In the genomic region with DNA sequence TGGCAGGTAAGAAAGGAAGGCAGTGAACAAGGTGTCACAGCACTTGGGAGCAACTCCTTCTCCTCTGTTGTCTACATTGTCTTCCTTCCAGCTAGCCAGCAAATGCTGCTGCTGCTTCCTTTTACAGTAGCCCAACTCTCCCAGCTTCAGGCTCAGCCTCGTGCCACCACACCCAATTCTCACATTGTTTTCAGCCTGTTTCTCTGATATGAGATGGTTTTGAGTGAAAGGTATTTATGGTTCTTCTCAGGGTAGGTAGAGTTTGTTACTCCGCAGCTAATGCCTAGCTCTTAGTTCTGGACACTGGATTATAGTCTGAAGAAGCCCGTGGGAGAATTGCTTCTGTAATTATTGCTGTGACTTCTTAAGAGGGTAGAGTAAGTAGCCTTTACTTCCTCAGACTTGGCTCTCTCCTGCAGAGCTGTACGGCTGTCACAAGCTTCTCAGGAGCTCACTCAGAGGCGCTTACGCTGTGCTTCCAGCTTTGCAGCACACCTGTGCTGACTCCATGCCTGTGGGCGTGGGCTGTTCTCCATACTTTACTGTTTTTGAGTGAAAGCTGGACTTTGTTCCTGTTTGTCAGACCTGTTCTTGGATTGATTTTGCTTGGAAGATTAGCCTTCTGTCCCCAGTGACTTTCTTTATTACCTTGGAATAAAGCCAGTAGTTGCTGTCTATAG, we compare ENCODE assay signal across 18 mouse cellular contexts.
DNase-seq lines count a peak whose midpoint lies in the region; ATAC-seq and TF ChIP-seq lines count a peak whose summit lies in the region.
"Had no signal": no experiment of that assay in that cellular context is flagged by ENCODE, and none has a peak within 500 bp of the region (broad histone marks: within the 10 kb centered on the region; RNA-seq: fewer than 3 reads in every experiment).

No protein-coding gene starts in this region.

- 75% methylated on average over 7 of the region's 7 CpGs for WGBS in heart, embryonic 16.5 days
- WGBS in heart, embryonic 11.5 days (ENCODE audit: insufficient replicate concordance) = 83% methylated on average over 7 of the region's 7 CpGs
- 75% methylated on average over 7 of the region's 7 CpGs for WGBS in embryonic facial prominence, embryonic 14.5 days
- WGBS in small intestine, adult 2 months = 28% methylated on average over 7 of the region's 7 CpGs

- H3K36me3 ChIP-seq in heart, embryonic 16.5 days (ENCODE audit: control insufficient read depth, insufficient read depth) = no peaks in the 10 kb centered on the region
- no peaks in the 10 kb centered on the region for H3K36me3 ChIP-seq in heart, embryonic 11.5 days (ENCODE audit: control insufficient read depth, insufficient read depth, low read length)
- H3K36me3 ChIP-seq in embryonic facial prominence, embryonic 14.5 days (ENCODE audit: control insufficient read depth, insufficient read depth, low read length) = no peaks in the 10 kb centered on the region
- no peaks in the 10 kb centered on the region for H3K36me3 ChIP-seq in small intestine, adult 2 months (ENCODE audit: control insufficient read depth, insufficient read depth, low read length)
- H3K36me3 ChIP-seq: heart, embryonic 10.5 days; liver, embryonic 15.5 days had no signal

- H3K9me3 ChIP-seq in heart, embryonic 16.5 days (replicated peaks; ENCODE audit: control insufficient read depth, low read length) = no peaks in the 10 kb centered on the region
- no peaks in the 10 kb centered on the region for H3K9me3 ChIP-seq in heart, embryonic 11.5 days (replicated peaks; ENCODE audit: control insufficient read depth, low read length)
- H3K9me3 ChIP-seq in embryonic facial prominence, embryonic 14.5 days (ENCODE audit: control insufficient read depth, low read length) = no peaks in the 10 kb centered on the region
- H3K9me3 ChIP-seq: heart, embryonic 10.5 days; liver, embryonic 15.5 days had no signal

- intact Hi-C loops in left cerebral cortex, postnatal 4 days (cut with DNase I) = no loop called here

- H3K27ac ChIP-seq in heart, embryonic 16.5 days (ENCODE audit: low read length) = 0 out of 2 replicates have a peak overlapping the region, but pooled peaks have one; percentile 14
- H3K27ac ChIP-seq in heart, embryonic 11.5 days (ENCODE audit: low read depth, low read length) = no peak overlapping the region
- 0 out of 2 replicates have a peak overlapping the region, but pooled peaks have one; percentile 33 for H3K27ac ChIP-seq in embryonic facial prominence, embryonic 14.5 days (replicated peaks; ENCODE audit: low read depth, low read length)
- H3K27ac ChIP-seq in small intestine, adult 2 months (ENCODE audit: insufficient read depth, low read depth, low read length) = peak overlapping the region; percentile 91
- H3K27ac ChIP-seq: heart, embryonic 10.5 days; hindbrain, postnatal 0 days; left cerebral cortex, adult 2 months; liver, embryonic 15.5 days had no signal

- H3K4me1 ChIP-seq in heart, embryonic 16.5 days (ENCODE audit: control insufficient read depth, insufficient read depth, low read length) = peaks cover 24% of the 10 kb centered on the region
- peaks cover 27% of the 10 kb centered on the region for H3K4me1 ChIP-seq in heart, embryonic 11.5 days (ENCODE audit: control insufficient read depth, insufficient read depth, low read length)
- H3K4me1 ChIP-seq in embryonic facial prominence, embryonic 14.5 days (ENCODE audit: control insufficient read depth, insufficient read depth, low read length) = peaks cover 6% of the 10 kb centered on the region
- H3K4me1 ChIP-seq in small intestine, adult 2 months (ENCODE audit: control insufficient read depth, insufficient read depth, insufficient read length, low read length) = peaks cover 39% of the 10 kb centered on the region

- no peak overlapping the region for H3K4me3 ChIP-seq in heart, embryonic 16.5 days (ENCODE audit: low read length)
- H3K4me3 ChIP-seq in heart, embryonic 11.5 days (ENCODE audit: low read depth, low read length) = no peak overlapping the region
- H3K4me3 ChIP-seq in embryonic facial prominence, embryonic 14.5 days (ENCODE audit: low read depth, low read length) = no peak overlapping the region
- no peak overlapping the region for H3K4me3 ChIP-seq in small intestine, adult 2 months (ENCODE audit: low read depth, low read length)
- H3K4me3 ChIP-seq: heart, embryonic 10.5 days; left cerebral cortex, adult 2 months; liver, embryonic 15.5 days had no signal

- no peak for ATAC-seq in heart, embryonic 16.5 days (replicated peaks; ENCODE audit: extremely low read depth, insufficient read depth, low FRiP score)
- no peak for ATAC-seq in heart, embryonic 11.5 days (replicated peaks; ENCODE audit: insufficient number of reproducible peaks, low FRiP score, low TSS enrichment)
- ATAC-seq in embryonic facial prominence, embryonic 14.5 days (ENCODE audit: low read depth) = no peak
- ATAC-seq: hindbrain, postnatal 0 days; midbrain, embryonic 16.5 days had no signal

- no peak overlapping the region for H3K4me2 ChIP-seq in heart, embryonic 16.5 days (ENCODE audit: low read depth, low read length)
- no peak overlapping the region for H3K4me2 ChIP-seq in heart, embryonic 11.5 days
- no peak overlapping the region for H3K4me2 ChIP-seq in embryonic facial prominence, embryonic 14.5 days (ENCODE audit: low read depth, low read length)
- H3K4me2 ChIP-seq: liver, embryonic 15.5 days had no signal

- no peak for TF ChIP-seq POLR2A in small intestine, adult 2 months (IDR thresholded peaks at IDR 0.05; ENCODE audit: low read depth, low read length)

- H3K9ac ChIP-seq in heart, embryonic 16.5 days (ENCODE audit: low read length) = no peak overlapping the region
- no peak overlapping the region for H3K9ac ChIP-seq in heart, embryonic 11.5 days (ENCODE audit: low read depth, low read length)
- H3K9ac ChIP-seq in embryonic facial prominence, embryonic 14.5 days (ENCODE audit: low read depth, low read length) = no peak overlapping the region
- H3K9ac ChIP-seq: liver, embryonic 15.5 days had no signal

- no peak for TF ChIP-seq CTCF in small intestine, adult 2 months (IDR thresholded peaks at IDR 0.05; ENCODE audit: extremely low read depth, insufficient read length, insufficient replicate concordance, low read depth, low read length)

- DNase-seq in embryonic facial prominence, embryonic 14.5 days (ENCODE audit: low spot score) = peak; percentile 67
- peak; percentile 43 for DNase-seq in kidney, adult 9 months
- DNase-seq in left cerebral cortex, postnatal 4 days = no peak
- no peak for DNase-seq in frontal cortex, postnatal 36 days (ENCODE audit: low spot score in 2 of 2)
- DNase-seq in gastrocnemius, postnatal 4 days (ENCODE audit: low spot score in 2 of 2) = no peak
- DNase-seq: cerebellum, postnatal 10 days; gastrocnemius, postnatal 36 days; spleen, adult 18-20 months; thymus, postnatal 4 days had no signal

- no peaks in the 10 kb centered on the region for H3K27me3 ChIP-seq in heart, embryonic 16.5 days (ENCODE audit: control insufficient read depth, insufficient read depth, low read length)
- no peaks in the 10 kb centered on the region for H3K27me3 ChIP-seq in heart, embryonic 11.5 days (ENCODE audit: control insufficient read depth, insufficient read depth, low read length)
- no peaks in the 10 kb centered on the region for H3K27me3 ChIP-seq in embryonic facial prominence, embryonic 14.5 days (replicated peaks; ENCODE audit: control insufficient read depth, insufficient read depth, low read length)
- H3K27me3 ChIP-seq in small intestine, adult 2 months (ENCODE audit: control insufficient read depth, insufficient read depth, low read length) = no peaks in the 10 kb centered on the region
- H3K27me3 ChIP-seq: CH12.LX; liver, embryonic 15.5 days had no signal

Comparison
In these comparisons a context has a peak if more than half of its experiments do, and no peak if none do; other contexts are left out.
1. DNase-seq: peak in embryonic facial prominence, embryonic 14.5 days (single experiment) and kidney, adult 9 months (single experiment); none in left cerebral cortex, postnatal 4 days (single experiment), frontal cortex, postnatal 36 days (0 of 2) and gastrocnemius, postnatal 4 days (0 of 2).